Mouse (Mus musculus) midbrain, embryonic 13.5 days (tissue): ENCODE data around the gene 4930539E08Rik. TPM values are rescaled to one million over a fixed set of nuclear protein-coding genes. Genes with fewer than 3 reads are reported as not detected.

Experiments used
- ATAC-seq: fragments of 200-750 bp; cut with Nextera tagmentation; 2 replicates; pipeline ENCODE4 v1.8.0; 2017; ENCODE audit warnings: mild to moderate bottlenecking, moderate TSS enrichment, moderate library complexity
- H3K27ac ChIP-seq: fragments of 300-500 bp; sonication (generic); 2 replicates; pipeline ENCODE4 v1.5.1; 2015; ENCODE audit warnings: inconsistent platforms, mild to moderate bottlenecking, moderate library complexity
- H3K27me3 ChIP-seq: fragments of 300-500 bp; sonication (generic); 2 replicates; pipeline ENCODE4 v1.6.1; 2015; ENCODE audit warnings: mild to moderate bottlenecking, inconsistent platforms
- H3K36me3 ChIP-seq: fragments of 300-500 bp; sonication (generic); 2 replicates; pipeline ENCODE4 v1.6.1; 2015; ENCODE audit warnings: mild to moderate bottlenecking, inconsistent platforms
- H3K4me1 ChIP-seq: fragments of 300-500 bp; sonication (generic); replicated peaks from 2 replicates; pipeline ENCODE4 v1.6.1; 2015; ENCODE audit warnings: inconsistent platforms
- H3K4me2 ChIP-seq: fragments of 300-500 bp; sonication (generic); replicated peaks from 2 replicates; pipeline ENCODE4 v1.6.1; 2015; ENCODE audit warnings: moderate library complexity, mild to moderate bottlenecking, inconsistent platforms
- H3K4me3 ChIP-seq: fragments of 300-500 bp; sonication (generic); replicated peaks from 2 replicates; pipeline ENCODE4 v1.5.1; 2015; ENCODE audit warnings: mild to moderate bottlenecking, inconsistent platforms
- H3K9ac ChIP-seq: fragments of 300-500 bp; sonication (generic); replicated peaks from 2 replicates; pipeline ENCODE4 v1.6.1; 2015; ENCODE audit warnings: mild to moderate bottlenecking, inconsistent platforms
- H3K9me3 ChIP-seq: fragments of 300-500 bp; sonication (generic); 2 replicates; pipeline ENCODE4 v1.6.1; 2016; ENCODE audit warnings: mild to moderate bottlenecking, inconsistent platforms
- WGBS: fragments of 180-500 bp; shearing (Covaris S2); methylation state at CpG from one replicate; pipeline ENCODE4 v1.1.7; 2015; 5-methylcytosine and 5-hydroxymethylcytosine counted together
- polyA plus RNA-seq: library from polyadenylated mRNA; unstranded; fragments of >200 nt; fragmentation: Nextera tagmentation; extraction: Ambion mirVana; gene quantifications from 2 replicates; pipeline ENCODE4 v1.2.1, GENCODE M21; 2015

Gene 4930539E08Rik
- polyA plus RNA-seq, 1 experiment from 2014 or later: 1.1 TPM

DNA sequence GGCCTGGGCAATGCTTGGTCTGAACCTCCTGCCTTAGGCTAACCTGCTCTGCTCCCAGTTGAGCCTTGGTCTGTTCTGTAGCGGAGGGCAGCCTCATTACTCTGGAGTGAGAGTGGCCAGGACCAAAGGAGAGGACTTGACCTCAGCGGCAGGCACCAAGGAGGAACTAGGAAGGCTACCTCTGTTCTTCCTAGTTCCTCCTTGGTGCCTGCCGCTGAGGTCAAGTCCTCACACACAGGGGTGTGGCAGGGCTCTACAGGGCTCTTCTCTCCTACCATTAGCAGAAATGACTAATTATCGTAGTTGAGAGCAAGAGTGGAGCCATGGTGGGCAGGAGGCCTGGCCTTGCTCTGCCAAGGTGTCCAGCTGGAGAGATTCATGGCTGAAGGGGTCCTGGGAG, 47.7 kb downstream of the 4930539E08Rik start:
- Histone ChIP-seq H3K27me3 (no peaks in the 10 kb centered on the region), H3K27ac (no peak overlapping the region), H3K4me3 (no peak overlapping the region), H3K4me2 (no peak overlapping the region), H3K9ac (no peak overlapping the region), H3K9me3 (no peaks in the 10 kb centered on the region), H3K4me1 (peaks cover 24% of the 10 kb centered on the region), H3K36me3 (no peaks in the 10 kb centered on the region)
- no peak for ATAC-seq
- WGBS: 93% methylated on average over 4 of the region's 4 CpGs

DNA sequence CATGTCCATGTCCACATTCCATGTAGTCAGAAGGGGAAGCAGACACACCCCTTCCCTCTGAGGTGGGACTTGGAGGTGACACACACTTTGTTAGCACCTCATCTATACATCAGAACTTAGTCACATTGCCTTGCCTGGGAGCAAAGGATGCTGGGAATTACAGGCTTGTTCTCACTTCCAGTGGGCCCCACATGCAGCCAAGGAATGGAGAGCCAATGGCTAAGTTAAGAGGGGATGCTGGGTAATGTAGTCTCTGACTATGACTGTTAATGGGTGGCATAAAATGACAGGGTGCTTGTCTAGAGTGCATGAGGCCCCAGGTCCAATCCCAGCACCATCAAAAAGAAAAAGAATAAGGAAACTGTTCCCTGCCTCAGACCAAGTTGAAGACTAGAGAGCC, 48.2 kb downstream of the 4930539E08Rik start:
- ATAC-seq: no peak
- no peak overlapping the region for H3K4me3 ChIP-seq
- peaks cover 24% of the 10 kb centered on the region for H3K4me1 ChIP-seq
- H3K4me2 ChIP-seq: no peak overlapping the region
- no peaks in the 10 kb centered on the region for H3K27me3 ChIP-seq
- no peak overlapping the region for H3K27ac ChIP-seq
- no peaks in the 10 kb centered on the region for H3K36me3 ChIP-seq
- H3K9ac ChIP-seq: no peak overlapping the region
- H3K9me3 ChIP-seq: no peaks in the 10 kb centered on the region

DNA sequence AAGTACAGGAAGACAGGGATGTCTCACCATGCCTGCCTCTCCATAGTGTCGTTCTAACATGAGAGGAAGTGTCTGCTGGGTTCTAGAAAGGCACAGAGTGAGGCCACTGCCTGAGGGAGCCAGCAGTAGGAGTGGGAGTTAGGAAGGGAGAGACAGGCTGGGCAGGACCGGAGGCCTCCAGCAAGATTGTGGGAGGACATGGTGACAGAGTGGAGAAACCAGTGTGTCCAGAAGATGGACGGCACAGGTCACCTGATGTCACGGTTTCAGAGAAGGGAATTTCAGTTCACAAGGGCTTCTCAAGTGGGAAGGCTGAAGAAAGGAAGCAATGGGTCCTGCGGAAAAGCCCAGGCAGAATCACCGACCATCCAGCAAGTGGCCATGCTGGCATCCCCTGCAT, 50.7 kb downstream of the 4930539E08Rik start:
- no peaks in the 10 kb centered on the region for H3K36me3 ChIP-seq
- no peaks in the 10 kb centered on the region for H3K9me3 ChIP-seq
- no peak overlapping the region for H3K4me2 ChIP-seq
- H3K27ac ChIP-seq: no peak overlapping the region
- no peak overlapping the region for H3K4me3 ChIP-seq
- no peak for ATAC-seq
- WGBS: 84% methylated on average over 6 of the region's 6 CpGs
- no peak overlapping the region for H3K9ac ChIP-seq
- H3K27me3 ChIP-seq: no peaks in the 10 kb centered on the region
- peaks cover 10% of the 10 kb centered on the region for H3K4me1 ChIP-seq

DNA sequence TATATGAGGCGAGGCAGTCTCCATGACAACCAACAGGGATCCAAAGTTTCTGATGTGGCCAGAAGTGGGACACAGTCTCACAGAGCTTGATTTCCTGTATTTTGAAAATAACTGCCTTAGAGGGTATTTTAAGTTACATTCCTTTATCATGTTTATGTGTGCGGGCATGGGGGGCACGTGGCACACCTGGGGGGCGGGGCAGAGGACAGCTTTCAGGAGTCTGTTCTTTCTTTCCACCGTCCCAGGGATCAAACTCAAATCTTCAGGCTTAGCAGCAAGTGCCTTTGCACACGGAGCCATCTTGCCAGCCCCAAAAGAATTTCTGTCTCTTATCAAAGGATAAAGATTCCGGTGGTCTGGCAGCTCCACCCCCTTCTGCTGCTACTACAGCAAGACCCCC, 51.2 kb downstream of the 4930539E08Rik start:
- no peak overlapping the region for H3K4me2 ChIP-seq
- H3K4me3 ChIP-seq: no peak overlapping the region
- no peaks in the 10 kb centered on the region for H3K36me3 ChIP-seq
- H3K27me3 ChIP-seq: no peaks in the 10 kb centered on the region
- peaks cover 5% of the 10 kb centered on the region for H3K4me1 ChIP-seq
- no peaks in the 10 kb centered on the region for H3K9me3 ChIP-seq
- H3K27ac ChIP-seq: no peak overlapping the region
- no peak overlapping the region for H3K9ac ChIP-seq
- no peak for ATAC-seq
- WGBS: 72% methylated on average over 7 of the region's 7 CpGs

DNA sequence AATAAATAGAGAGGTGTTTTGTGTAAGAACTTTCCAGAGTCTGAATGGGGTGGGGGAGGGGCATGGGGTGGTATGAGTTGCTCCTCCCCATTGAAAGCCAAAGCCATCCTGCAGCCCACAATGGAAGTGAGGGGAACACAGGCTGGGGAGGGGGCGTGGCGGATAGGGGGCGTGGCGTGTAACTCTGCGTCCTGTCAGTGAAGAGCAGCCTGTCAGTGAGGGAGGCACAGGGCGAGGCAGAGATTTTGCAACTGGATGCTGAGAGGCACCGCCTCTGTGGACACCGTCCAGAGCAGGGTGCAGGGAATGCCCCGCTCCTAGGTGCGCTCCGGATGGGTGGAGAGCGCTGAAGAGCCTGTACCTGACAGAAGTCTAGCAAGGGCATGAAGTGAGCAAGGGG, 56.9 kb downstream of the 4930539E08Rik start, which contains the start of gene Pnpla1:
TSS of gene Pnpla1 (plus strand) at position 207 of the 400 bp plus-strand sequence.
- 32% methylated on average over 12 of the region's 12 CpGs for WGBS
- Histone ChIP-seq H3K4me2 (no peak within 1 kb of the TSS), H3K36me3 (no peaks in the 10 kb centered on the region)

DNA sequence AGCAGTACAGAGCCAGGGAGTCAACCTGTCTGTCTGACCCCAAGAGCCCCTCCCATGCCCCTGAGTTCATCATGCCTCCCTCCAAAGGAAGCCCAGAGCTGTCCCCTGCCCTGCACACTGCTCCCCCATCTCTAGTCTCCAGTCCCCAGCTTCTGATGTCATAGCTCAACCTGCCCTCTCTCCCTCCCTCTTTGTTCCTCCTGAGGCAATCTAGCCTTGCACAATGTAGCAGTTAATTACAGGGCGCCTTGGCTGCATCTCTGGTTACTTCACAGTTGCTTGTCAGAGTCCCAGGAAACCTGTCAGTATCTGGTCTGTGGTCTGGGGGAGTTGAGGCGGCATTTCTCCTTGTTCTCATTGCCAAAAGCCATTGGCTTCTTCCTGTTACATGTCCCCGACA, 59.1 kb downstream of the 4930539E08Rik start:
- Histone ChIP-seq H3K27me3 (no peaks in the 10 kb centered on the region), H3K4me1 (0 out of 2 replicates have a peak, but pooled peaks cover 5% of the 10 kb centered on the region), H3K9ac (no peak overlapping the region), H3K27ac (no peak overlapping the region), H3K4me2 (no peak overlapping the region), H3K9me3 (peaks cover 9% of the 10 kb centered on the region), H3K36me3 (no peaks in the 10 kb centered on the region), H3K4me3 (no peak overlapping the region)
- ATAC-seq: no peak
- 71% methylated on average over 3 of the region's 3 CpGs for WGBS

More for the DNA sequence above, 56.9 kb downstream of the 4930539E08Rik start, which contains the start of gene Pnpla1:
- H3K27me3 ChIP-seq: no peaks in the 10 kb centered on the region
- ATAC-seq: no peak
- peaks cover 9% of the 10 kb centered on the region for H3K9me3 ChIP-seq
- H3K27ac ChIP-seq: no peak within 1 kb of the TSS
- H3K4me1 ChIP-seq: 0 out of 2 replicates have a peak, but pooled peaks cover 5% of the 10 kb centered on the region
- H3K9ac ChIP-seq: no peak within 1 kb of the TSS
- H3K4me3 ChIP-seq: no peak within 1 kb of the TSS

DNA sequence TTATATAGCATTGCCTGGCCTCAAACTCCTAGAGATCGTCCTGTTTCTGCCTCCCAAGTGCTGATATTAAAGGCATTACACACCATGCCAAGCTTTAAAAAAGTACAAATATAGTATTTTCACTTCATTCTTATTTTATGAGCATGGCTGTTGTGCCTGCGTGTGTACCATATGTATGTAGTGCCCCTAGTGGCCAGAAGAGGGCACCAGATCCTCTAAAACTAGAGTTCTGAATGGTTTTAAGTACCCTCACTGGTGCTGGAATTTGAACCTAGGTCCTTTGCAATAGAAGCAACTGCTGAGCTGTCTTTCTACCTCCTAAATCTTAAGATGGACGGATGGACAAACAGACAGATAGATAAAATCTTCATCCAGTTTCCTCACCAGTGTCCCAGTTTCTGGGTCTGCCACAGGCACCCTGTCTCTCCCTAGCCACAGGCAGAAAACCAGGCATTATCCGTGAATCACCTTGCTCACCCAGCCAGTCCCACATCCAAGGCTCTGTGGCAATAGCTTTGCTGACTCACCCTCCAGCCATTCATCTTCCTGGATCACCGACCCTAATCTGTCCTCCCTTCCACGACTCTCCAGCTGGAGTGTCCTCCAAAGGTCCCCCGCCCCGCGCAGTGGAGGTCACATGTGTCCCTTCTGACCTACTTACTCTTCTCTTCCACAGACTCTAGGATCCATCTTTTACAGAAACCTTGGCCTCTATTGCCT, 59.8 kb downstream of the 4930539E08Rik start:
- WGBS: 88% methylated on average over 9 of the region's 9 CpGs
- Histone ChIP-seq H3K9ac (no peak overlapping the region), H3K4me1 (0 out of 2 replicates have a peak, but pooled peaks cover 5% of the 10 kb centered on the region), H3K4me2 (no peak overlapping the region), H3K36me3 (no peaks in the 10 kb centered on the region), H3K4me3 (no peak overlapping the region), H3K27me3 (no peaks in the 10 kb centered on the region), H3K9me3 (peaks cover 9% of the 10 kb centered on the region), H3K27ac (no peak overlapping the region)
- ATAC-seq: no peak

DNA sequence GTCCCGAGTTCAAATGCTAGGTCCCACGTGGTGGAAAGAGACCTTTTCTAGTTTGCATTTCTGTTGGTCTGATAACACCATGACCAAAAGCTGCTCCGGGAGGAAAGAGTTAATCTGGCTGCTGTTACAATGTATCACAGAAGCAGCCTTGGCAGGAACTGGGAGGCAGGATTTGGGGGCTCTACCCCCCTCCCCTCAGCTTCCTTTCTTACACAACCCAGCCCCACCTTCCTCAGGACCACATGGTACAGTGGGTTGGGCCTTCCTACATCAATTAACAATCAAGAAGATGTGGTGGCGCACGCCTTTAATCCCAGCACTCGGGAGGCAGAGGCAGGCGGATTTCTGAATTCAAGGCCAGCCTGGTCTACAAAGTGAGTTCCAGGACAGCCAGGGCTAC, 60.7 kb downstream of the 4930539E08Rik start:
- H3K4me2 ChIP-seq: no peak overlapping the region
- no peak for ATAC-seq
- H3K36me3 ChIP-seq: no peaks in the 10 kb centered on the region
- no peak overlapping the region for H3K9ac ChIP-seq
- H3K27me3 ChIP-seq: no peaks in the 10 kb centered on the region
- WGBS: 88% methylated on average over 7 of the region's 7 CpGs
- no peak overlapping the region for H3K4me3 ChIP-seq
- 0 out of 2 replicates have a peak, but pooled peaks cover 5% of the 10 kb centered on the region for H3K4me1 ChIP-seq
- H3K9me3 ChIP-seq: peaks cover 9% of the 10 kb centered on the region
- H3K27ac ChIP-seq: no peak overlapping the region

DNA sequence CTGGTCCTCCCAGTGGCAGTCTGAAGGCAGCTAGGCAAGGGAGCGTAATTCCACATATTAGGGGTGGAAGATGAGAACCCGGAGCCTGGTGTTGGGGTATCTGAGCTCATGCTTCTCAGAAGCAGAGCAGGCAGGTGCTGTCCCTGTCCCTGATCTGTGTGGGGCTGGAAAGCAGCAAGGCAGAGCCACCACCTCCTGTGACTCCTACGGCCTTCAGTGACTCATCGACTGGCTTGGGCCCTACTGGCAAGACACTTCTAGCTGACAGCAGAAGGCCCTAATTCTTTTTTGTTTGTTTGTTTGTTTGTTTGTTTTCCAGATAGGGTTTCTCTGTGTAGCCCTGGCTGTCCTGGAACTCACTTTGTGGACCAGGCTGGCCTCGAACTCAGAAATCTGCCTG, 64.6 kb downstream of the 4930539E08Rik start:
- H3K9ac ChIP-seq: no peak overlapping the region
- no peak overlapping the region for H3K4me3 ChIP-seq
- WGBS: 93% methylated on average over 5 of the region's 5 CpGs
- ATAC-seq: no peak
- H3K36me3 ChIP-seq: no peaks in the 10 kb centered on the region
- H3K27ac ChIP-seq: no peak overlapping the region
- H3K9me3 ChIP-seq: no peaks in the 10 kb centered on the region
- H3K27me3 ChIP-seq: no peaks in the 10 kb centered on the region
- H3K4me1 ChIP-seq: 0 out of 2 replicates have a peak, but pooled peaks cover 6% of the 10 kb centered on the region
- no peak overlapping the region for H3K4me2 ChIP-seq

DNA sequence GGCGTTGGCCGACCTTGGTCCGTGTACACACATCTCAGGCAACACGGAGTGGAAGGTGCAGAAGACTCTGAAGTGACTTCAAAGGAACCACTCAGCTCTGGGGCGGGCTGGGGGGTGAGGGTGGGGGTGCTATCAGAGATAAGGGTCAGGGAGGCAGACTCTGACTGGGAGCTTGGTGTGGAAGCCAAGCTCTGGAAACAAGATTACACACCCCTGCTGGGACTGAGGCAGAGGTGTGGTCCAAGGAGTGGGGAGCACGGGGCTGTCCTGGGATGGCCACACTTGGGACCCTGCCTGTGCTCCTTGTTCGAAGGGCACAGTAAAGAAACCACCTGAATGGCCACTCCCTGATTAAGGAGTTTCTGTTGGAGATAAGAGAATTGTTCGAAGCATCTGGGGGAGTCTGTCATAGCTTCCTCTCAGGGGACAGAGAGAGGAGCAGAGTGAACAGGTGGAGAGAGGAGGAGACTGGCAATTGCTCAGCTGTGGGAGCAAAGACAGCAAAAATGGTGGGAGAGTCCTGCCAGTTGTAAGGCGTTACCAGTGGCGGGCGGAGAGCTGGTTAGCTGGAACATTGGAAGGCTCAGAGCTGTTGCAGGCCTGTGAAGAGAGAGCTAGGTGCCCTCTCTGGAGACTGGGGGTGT, 68.0 kb downstream of the 4930539E08Rik start:
- WGBS: 73% methylated on average over 11 of the region's 11 CpGs
- H3K36me3 ChIP-seq: no peaks in the 10 kb centered on the region
- H3K9me3 ChIP-seq: 0 out of 2 replicates have a peak, but pooled peaks cover under 1% of the 10 kb centered on the region
- ATAC-seq: no peak
- no peaks in the 10 kb centered on the region for H3K27me3 ChIP-seq
- H3K9ac ChIP-seq: no peak overlapping the region
- no peak overlapping the region for H3K4me2 ChIP-seq
- no peak overlapping the region for H3K4me3 ChIP-seq
- H3K4me1 ChIP-seq: 0 out of 2 replicates have a peak, but pooled peaks cover 6% of the 10 kb centered on the region
- no peak overlapping the region for H3K27ac ChIP-seq
